Mouse (Mus musculus) cerebellum, adult 8-10 months (tissue): ENCODE results near the gene Clpx.
"Not testable (repeated sequence)": the region's sequence is repeated elsewhere in the genome, so short reads cannot be mapped to it uniquely, and the experiment has no call there.

Source experiments
- DNase-seq: peaks from one replicate; pipeline ENCODE4 v3.0.0; 2022

Gene Clpx

GRCm38 (mm10) chr9:65293973-65294715, at the start of gene Clpx:
Clpx (plus strand) TSS chr9:65294260.
- DNase-seq: peak; percentile 96

- no peak for DNase-seq
These were observed 46.3 kb upstream of the Clpx start for GRCm38 (mm10) chr9:65247502-65248376.

GRCm38 (mm10) chr9:65248377-65248690, 45.7 kb upstream of the Clpx start:
- DNase-seq: no peak

GRCm38 (mm10) chr9:65252026-65252425, 42.0 kb upstream of the Clpx start:
- DNase-seq: no peak

GRCm38 (mm10) chr9:65255906-65256600, 38.0 kb upstream of the Clpx start:
- no peak for DNase-seq

GRCm38 (mm10) chr9:65257218-65257910, 36.7 kb upstream of the Clpx start:
- no peak for DNase-seq

GRCm38 (mm10) chr9:65259366-65259765, 34.7 kb upstream of the Clpx start:
- no peak for DNase-seq

- peak; percentile 55 for DNase-seq
These were observed 32.3 kb upstream of the Clpx start for GRCm38 (mm10) chr9:65261591-65262230.

- DNase-seq: no peak
These were observed 31.4 kb upstream of the Clpx start for GRCm38 (mm10) chr9:65262641-65263120.

- no peak for DNase-seq
These were observed 29.1 kb upstream of the Clpx start, which contains the start of gene Cilp for GRCm38 (mm10) chr9:65264959-65265358. Cilp (plus strand) TSS chr9:65265180.

GRCm38 (mm10) chr9:65267742-65268515, 26.1 kb upstream of the Clpx start:
- DNase-seq: peak; percentile 22

- DNase-seq: no peak
These were observed 20.8 kb upstream of the Clpx start for GRCm38 (mm10) chr9:65273048-65273809.

- DNase-seq: no peak
These were observed 20.2 kb upstream of the Clpx start for GRCm38 (mm10) chr9:65273873-65274272.

GRCm38 (mm10) chr9:65274851-65275250, 19.2 kb upstream of the Clpx start:
- DNase-seq: not testable (repeated sequence)

GRCm38 (mm10) chr9:65275810-65276530, 18.1 kb upstream of the Clpx start:
- DNase-seq: no peak

GRCm38 (mm10) chr9:65281536-65282151, 12.4 kb upstream of the Clpx start:
- DNase-seq: peak; percentile 44

GRCm38 (mm10) chr9:65283301-65283700, 10.8 kb upstream of the Clpx start:
- no peak for DNase-seq

GRCm38 (mm10) chr9:65288252-65288651, 5.8 kb upstream of the Clpx start:
- not testable (repeated sequence) for DNase-seq

- no peak for DNase-seq
These were observed 4.1 kb upstream of the Clpx start for GRCm38 (mm10) chr9:65289988-65290387.
